Mouse (Mus musculus): ENCODE measurements around the gene Pex10. TPM values are rescaled to one million over a fixed set of nuclear protein-coding genes. Genes with fewer than 3 reads are reported as not detected.

The Pex10 gene
- total and polyA plus RNA-seq, 2 experiments from 2014 or later = 16.6 to 17.3 TPM

GRCm38 (mm10) chr4:155046636-155047035 is 20.2 kb upstream of the Pex10 start:
- DNase-seq (ENCODE audit: low spot score) (no peak), ATAC-seq (ENCODE audit: insufficient read depth, low read depth) (no peak)
- H3K27ac ChIP-seq (ENCODE audit: low read depth) = no peak overlapping the region
- H3K9me3 ChIP-seq (replicated peaks; ENCODE audit: control insufficient read depth, low read length) = no peaks in the 10 kb centered on the region
- 62% methylated on average over 14 of the region's 14 CpGs for WGBS
- H3K36me3 ChIP-seq (replicated peaks; ENCODE audit: control insufficient read depth, insufficient read depth, low read length) = no peaks in the 10 kb centered on the region
- no peak overlapping the region for H3K4me2 ChIP-seq (ENCODE audit: low read depth, low read length)
- H3K4me3 ChIP-seq (ENCODE audit: low read depth, low read length) = no peak overlapping the region
- peaks cover 49% of the 10 kb centered on the region for H3K27me3 ChIP-seq (ENCODE audit: control insufficient read depth, insufficient read depth, low read length)
- no peak overlapping the region for H3K9ac ChIP-seq (replicated peaks; ENCODE audit: low read depth, low read length)
- H3K4me1 ChIP-seq (ENCODE audit: control insufficient read depth, insufficient read depth) = no peaks in the 10 kb centered on the region
- TF ChIP-seq EP300 (IDR thresholded peaks at IDR 0.05; ENCODE audit: low read depth) = no peak
- TF ChIP-seq CTCF (IDR thresholded peaks at IDR 0.05; ENCODE audit: low read depth) = no peak

- 68% methylated on average over 7 of the region's 7 CpGs for WGBS
- Histone ChIP-seq H3K4me2 (ENCODE audit: low read depth, low read length) (no peak overlapping the region), H3K9me3 (replicated peaks; ENCODE audit: control insufficient read depth, low read length) (no peaks in the 10 kb centered on the region), H3K9ac (replicated peaks; ENCODE audit: low read depth, low read length) (no peak overlapping the region), H3K36me3 (replicated peaks; ENCODE audit: control insufficient read depth, insufficient read depth, low read length) (no peaks in the 10 kb centered on the region), H3K27me3 (ENCODE audit: control insufficient read depth, insufficient read depth, low read length) (peaks cover 14% of the 10 kb centered on the region), H3K4me1 (ENCODE audit: control insufficient read depth, insufficient read depth) (no peaks in the 10 kb centered on the region), H3K27ac (ENCODE audit: low read depth) (no peak overlapping the region), H3K4me3 (ENCODE audit: low read depth, low read length) (no peak overlapping the region)
- DNase-seq (ENCODE audit: low spot score) (no peak), ATAC-seq (ENCODE audit: insufficient read depth, low read depth) (no peak)
- TF ChIP-seq EP300 (IDR thresholded peaks at IDR 0.05; ENCODE audit: low read depth) = no peak
- no peak for TF ChIP-seq CTCF (IDR thresholded peaks at IDR 0.05; ENCODE audit: low read depth)
Measured at GRCm38 (mm10) chr4:155050116-155050515, 16.7 kb upstream of the Pex10 start.

GRCm38 (mm10) chr4:155056724-155057123 is 10.1 kb upstream of the Pex10 start, which contains the start of gene Plch2:
Gene Plch2 (minus strand): TSS chr4:155056784.
- H3K4me3 ChIP-seq (ENCODE audit: low read depth, low read length) = no peak within 1 kb of the TSS
- H3K27me3 ChIP-seq (ENCODE audit: control insufficient read depth, insufficient read depth, low read length) = 0 out of 2 replicates have a peak, but pooled peaks cover 4% of the 10 kb centered on the region
- 58% methylated on average over 10 of the region's 10 CpGs for WGBS
- DNase-seq (ENCODE audit: low spot score) = no peak
- no peaks in the 10 kb centered on the region for H3K36me3 ChIP-seq (replicated peaks; ENCODE audit: control insufficient read depth, insufficient read depth, low read length)
- ATAC-seq (ENCODE audit: insufficient read depth, low read depth) = no peak
- no peak within 1 kb of the TSS for H3K27ac ChIP-seq (ENCODE audit: low read depth)
- TF ChIP-seq EP300 (IDR thresholded peaks at IDR 0.05; ENCODE audit: low read depth) = no peak
- TF ChIP-seq CTCF (IDR thresholded peaks at IDR 0.05; ENCODE audit: low read depth) = no peak
- H3K9me3 ChIP-seq (replicated peaks; ENCODE audit: control insufficient read depth, low read length) = no peaks in the 10 kb centered on the region
- no peaks in the 10 kb centered on the region; the same call in 1 of the 2 replicates for H3K4me1 ChIP-seq (ENCODE audit: control insufficient read depth, insufficient read depth)
- H3K9ac ChIP-seq (replicated peaks; ENCODE audit: low read depth, low read length) = no peak within 1 kb of the TSS
- no peak within 1 kb of the TSS for H3K4me2 ChIP-seq (ENCODE audit: low read depth, low read length)

GRCm38 (mm10) chr4:155058325-155058724 is 8.5 kb upstream of the Pex10 start:
- Histone ChIP-seq H3K27ac (ENCODE audit: low read depth) (no peak overlapping the region), H3K27me3 (ENCODE audit: control insufficient read depth, insufficient read depth, low read length) (0 out of 2 replicates have a peak, but pooled peaks cover 4% of the 10 kb centered on the region), H3K9me3 (replicated peaks; ENCODE audit: control insufficient read depth, low read length) (no peaks in the 10 kb centered on the region), H3K36me3 (replicated peaks; ENCODE audit: control insufficient read depth, insufficient read depth, low read length) (no peaks in the 10 kb centered on the region), H3K4me3 (ENCODE audit: low read depth, low read length) (no peak overlapping the region), H3K4me2 (ENCODE audit: low read depth, low read length) (no peak overlapping the region), H3K9ac (replicated peaks; ENCODE audit: low read depth, low read length) (no peak overlapping the region), H3K4me1 (ENCODE audit: control insufficient read depth, insufficient read depth) (no peaks in the 10 kb centered on the region; the same call in 1 of the 2 replicates)
- 35% methylated on average over 10 of the region's 10 CpGs for WGBS
- ATAC-seq (ENCODE audit: insufficient read depth, low read depth) (no peak), DNase-seq (ENCODE audit: low spot score) (no peak)
- TF ChIP-seq EP300 (IDR thresholded peaks at IDR 0.05; ENCODE audit: low read depth) (no peak), CTCF (IDR thresholded peaks at IDR 0.05; ENCODE audit: low read depth) (no peak)

GRCm38 (mm10) chr4:155063895-155064294 is 2.9 kb upstream of the Pex10 start:
- no peak for ATAC-seq (ENCODE audit: insufficient read depth, low read depth)
- 29% methylated on average over 3 of the region's 3 CpGs for WGBS
- TF ChIP-seq CTCF (IDR thresholded peaks at IDR 0.05; ENCODE audit: low read depth) = no peak
- TF ChIP-seq EP300 (IDR thresholded peaks at IDR 0.05; ENCODE audit: low read depth) = no peak

GRCm38 (mm10) chr4:155064474-155064873 is 2.3 kb upstream of the Pex10 start:
- DNase-seq (ENCODE audit: low spot score) (no peak), ATAC-seq (ENCODE audit: insufficient read depth, low read depth) (no peak)
- 72% methylated on average over 2 of the region's 2 CpGs for WGBS
- no peaks in the 10 kb centered on the region for H3K27me3 ChIP-seq (ENCODE audit: control insufficient read depth, insufficient read depth, low read length)
- H3K36me3 ChIP-seq (replicated peaks; ENCODE audit: control insufficient read depth, insufficient read depth, low read length) = peaks cover 10% of the 10 kb centered on the region; the same call in 1 of the 2 replicates
- H3K4me2 ChIP-seq (ENCODE audit: low read depth, low read length) = no peak overlapping the region
- no peak overlapping the region for H3K27ac ChIP-seq (ENCODE audit: low read depth)
- H3K9ac ChIP-seq (replicated peaks; ENCODE audit: low read depth, low read length) = no peak overlapping the region
- no peak overlapping the region for H3K4me3 ChIP-seq (ENCODE audit: low read depth, low read length)
- TF ChIP-seq EP300 (IDR thresholded peaks at IDR 0.05; ENCODE audit: low read depth) (no peak), CTCF (IDR thresholded peaks at IDR 0.05; ENCODE audit: low read depth) (no peak)
- H3K9me3 ChIP-seq (replicated peaks; ENCODE audit: control insufficient read depth, low read length) = no peaks in the 10 kb centered on the region
- peaks cover 11% of the 10 kb centered on the region for H3K4me1 ChIP-seq (ENCODE audit: control insufficient read depth, insufficient read depth)

More at GRCm38 (mm10) chr4:155063895-155064294, 2.9 kb upstream of the Pex10 start:
- Histone ChIP-seq H3K4me1 (ENCODE audit: control insufficient read depth, insufficient read depth) (peaks cover 11% of the 10 kb centered on the region), H3K27ac (ENCODE audit: low read depth) (no peak overlapping the region), H3K9ac (replicated peaks; ENCODE audit: low read depth, low read length) (no peak overlapping the region), H3K9me3 (replicated peaks; ENCODE audit: control insufficient read depth, low read length) (no peaks in the 10 kb centered on the region), H3K27me3 (ENCODE audit: control insufficient read depth, insufficient read depth, low read length) (no peaks in the 10 kb centered on the region), H3K36me3 (replicated peaks; ENCODE audit: control insufficient read depth, insufficient read depth, low read length) (peaks cover 4% of the 10 kb centered on the region; the same call in 1 of the 2 replicates), H3K4me3 (ENCODE audit: low read depth, low read length) (no peak overlapping the region), H3K4me2 (ENCODE audit: low read depth, low read length) (no peak overlapping the region)
- no peak for DNase-seq (ENCODE audit: low spot score)
